Mouse (Mus musculus): Measurements from ENCODE around the gene Pde5a.

DNA sequence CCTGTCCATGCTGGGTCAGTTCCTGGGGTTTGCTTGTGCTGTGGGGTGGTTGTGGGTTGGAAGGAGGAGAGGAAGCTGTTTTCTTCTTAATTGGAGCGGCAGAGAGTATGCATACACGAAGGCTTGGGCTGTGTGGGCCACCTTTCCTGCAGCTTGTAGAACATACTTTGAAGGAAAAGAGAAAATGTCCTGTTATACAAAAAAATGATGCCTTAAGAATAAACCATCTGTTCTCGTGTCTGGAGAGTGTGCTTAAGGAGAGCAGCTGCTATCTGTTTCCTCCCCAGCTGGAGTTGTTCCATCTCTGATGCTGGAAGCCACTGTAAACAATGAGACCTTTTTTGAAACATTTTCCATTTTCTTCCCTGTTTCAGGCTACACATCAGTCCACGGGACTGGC is 85.8 kb downstream of the Pde5a start:
- TF ChIP-seq CTCF (IDR thresholded peaks at IDR 0.05; ENCODE audit: low read depth) (no peak), EP300 (optimal IDR thresholded peaks at IDR 0.05) (no peak)
